Mouse (Mus musculus) c-Kit-negative CD71-positive TER-119-positive erythroid progenitor cells, embryonic 14.5 days (primary cell): Measurements from ENCODE around the gene Wif1.

ENCODE experiments used
- DNase-seq: peaks from one replicate; pipeline ENCODE4 v3.0.0-alpha.2; 2013; ENCODE audit warnings: low read depth, low spot score

Gene Wif1

GRCm38 (mm10) chr10:121070742-121071141, 37.0 kb downstream of the Wif1 start:
- no peak for DNase-seq

GRCm38 (mm10) chr10:121080500-121080899, 46.7 kb downstream of the Wif1 start:
- no peak for DNase-seq

GRCm38 (mm10) chr10:121082881-121083280, 49.1 kb downstream of the Wif1 start:
- DNase-seq: no peak

- DNase-seq: no peak
Observed at GRCm38 (mm10) chr10:121083512-121083911, 49.8 kb downstream of the Wif1 start.

- DNase-seq: no peak
Observed at GRCm38 (mm10) chr10:121088679-121089078, 54.9 kb downstream of the Wif1 start.

- no peak for DNase-seq
Observed at GRCm38 (mm10) chr10:121089312-121089711, 55.6 kb downstream of the Wif1 start.

- no peak for DNase-seq
Observed at GRCm38 (mm10) chr10:121090006-121090405, 56.2 kb downstream of the Wif1 start.

GRCm38 (mm10) chr10:121095948-121096347, 62.2 kb downstream of the Wif1 start:
- DNase-seq: no peak

GRCm38 (mm10) chr10:121098263-121098662, 64.5 kb downstream of the Wif1 start:
- no peak for DNase-seq

- DNase-seq: no peak
Observed at GRCm38 (mm10) chr10:121099658-121100057, 65.9 kb downstream of the Wif1 start.

- no peak for DNase-seq
Observed at GRCm38 (mm10) chr10:121116115-121116514, 82.4 kb downstream of the Wif1 start.

- DNase-seq: no peak
Observed at GRCm38 (mm10) chr10:121116636-121117035, 82.9 kb downstream of the Wif1 start.

GRCm38 (mm10) chr10:121120751-121121150, 87.0 kb downstream of the Wif1 start:
- DNase-seq: no peak

GRCm38 (mm10) chr10:121124481-121124880, 90.7 kb downstream of the Wif1 start:
- DNase-seq: no peak

- DNase-seq: no peak
Observed at GRCm38 (mm10) chr10:121129000-121129925, 95.5 kb downstream of the Wif1 start.
